Mouse (Mus musculus) E14TG2a.4 (cell line): ENCODE data around the gene Cd59a.
"Not testable (repeated sequence)": the region's sequence is repeated elsewhere in the genome, so short reads cannot be mapped to it uniquely, and the experiment has no call there.

Source experiments
- CTCF ChIP-seq: conservative IDR thresholded peaks from 2 replicates; pipeline ENCODE4 v1.5.1; 2014; ENCODE audit warnings: low read length
- NANOG ChIP-seq: IDR thresholded peaks from 2 replicates; pipeline ENCODE4 v1.6.1; 2014; ENCODE audit warnings: borderline replicate concordance, low read length, mixed read lengths

DNA sequence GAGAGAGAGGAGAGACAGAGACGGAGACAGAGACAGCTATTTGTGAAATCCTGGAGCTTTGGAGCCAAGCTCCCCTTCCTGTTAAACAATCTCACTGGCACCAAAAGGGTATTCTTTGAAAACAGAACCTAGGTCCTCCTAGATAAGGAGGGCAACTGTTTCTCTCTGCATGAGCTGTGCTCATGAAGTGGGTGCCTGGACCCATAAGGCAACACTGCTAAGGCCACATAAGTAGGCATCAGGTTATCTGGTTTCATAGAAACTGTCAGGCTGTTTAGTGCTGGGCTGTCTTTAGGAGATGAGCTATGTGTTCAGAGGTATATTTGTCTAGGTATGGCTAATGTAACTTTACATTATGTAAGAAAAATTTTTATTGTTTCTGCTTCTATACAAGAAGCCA lies 8.0 kb upstream of the Cd59a start:
- TF ChIP-seq CTCF, NANOG: not testable (repeated sequence)
